ENCODE assay signal across 18 mouse cellular contexts in genomic region chr4:59051081-59051480, GRCm38 (mm10). TPM values are rescaled to one million over a fixed set of nuclear protein-coding genes. Genes with fewer than 3 reads are reported as not detected.
"Had no signal": no experiment of that assay in that cellular context is flagged by ENCODE, and none has a peak within 500 bp of the region (broad histone marks: within the 10 kb centered on the region; RNA-seq: fewer than 3 reads in every experiment).

No protein-coding gene starts in this region.

- H3K4me1 ChIP-seq: midbrain, embryonic 13.5 days; midbrain, embryonic 15.5 days; neural tube, embryonic 12.5 days; stomach, embryonic 15.5 days had no signal

- DNase-seq: lung, adult 18-20 months; lung, embryonic 14.5 days; lung, postnatal 10 days; right cerebral cortex, postnatal 14 days; thymus, adult 2 months; thymus, postnatal 25 days; thymus, postnatal 4 days had no signal

- H3K9me3 ChIP-seq: midbrain, embryonic 13.5 days; midbrain, embryonic 15.5 days; neural tube, embryonic 12.5 days; stomach, embryonic 15.5 days had no signal

- H3K36me3 ChIP-seq: midbrain, embryonic 13.5 days; midbrain, embryonic 15.5 days; neural tube, embryonic 12.5 days; stomach, embryonic 15.5 days had no signal

- ATAC-seq: midbrain, embryonic 13.5 days; midbrain, embryonic 15.5 days had no signal

- H3K4me3 ChIP-seq: midbrain, embryonic 13.5 days; midbrain, embryonic 15.5 days; neural tube, embryonic 12.5 days; stomach, embryonic 15.5 days had no signal

- H3K27me3 ChIP-seq: midbrain, embryonic 13.5 days; midbrain, embryonic 15.5 days; neural tube, embryonic 12.5 days; stomach, embryonic 15.5 days had no signal

RNA-seq across cellular contexts. Expression of gene Gm20503, which starts 48.1 kb away (rescaled TPM):
- total RNA-seq: midbrain, postnatal 0 days; monocyte, adult 5-6 weeks; neutrophil, adult 5-6 weeks had no signal
- polyA plus RNA-seq: macrophage; spleen, adult 2 months; testis, adult 2 months; thymus, adult 2 months; urinary bladder, adult 2 months had no signal
